Mouse (Mus musculus) CH12.LX (cell line): ENCODE results near the gene Car11. TPM values are rescaled to one million over a fixed set of nuclear protein-coding genes. Genes with fewer than 3 reads are reported as not detected.

ENCODE experiments used
- DNase-seq: peaks from one replicate; pipeline ENCODE4 v3.0.0-alpha.2; 2013; ENCODE audit errors: extremely low read depth
- H3K27ac ChIP-seq: 2 replicates; pipeline ENCODE4 v1.5.1; 2012; ENCODE audit warnings: low read depth, mild to moderate bottlenecking, control low read depth, moderate library complexity; ENCODE audit not compliant: insufficient read depth
- H3K27me3 ChIP-seq: replicated peaks from 2 replicates; pipeline ENCODE3; 2012; ENCODE audit warnings: inconsistent platforms
- H3K36me3 ChIP-seq, 2 experiments: replicated peaks in 1 of 2; 2 replicates each; pipeline versions ENCODE3 to v1.6.1; 2012; ENCODE audit warnings: inconsistent platforms in 1 of 2, low read length in 1 of 2, mild to moderate bottlenecking in 1 of 2, mixed read lengths in 1 of 2, moderate library complexity in 1 of 2; ENCODE audit not compliant: control insufficient read depth in 1 of 2, insufficient read depth in 1 of 2
- H3K4me1 ChIP-seq, 2 experiments: 2 replicates each; pipeline ENCODE4 v1.6.1; 2012; ENCODE audit warnings: inconsistent platforms in 1 of 2, moderate library complexity in 1 of 2; ENCODE audit not compliant: insufficient read depth in 2 of 2, control insufficient read depth in 1 of 2
- H3K4me2 ChIP-seq: 2 replicates; pipeline ENCODE4 v1.6.1; 2012; ENCODE audit warnings: low read depth, mild to moderate bottlenecking, control low read depth; ENCODE audit not compliant: poor library complexity, insufficient read depth, severe bottlenecking
- H3K4me3 ChIP-seq, 3 experiments: fragments of 150-350 bp in 1 of 3; sonication (generic) in 1 of 3; replicated peaks in 1 of 3; 2 replicates each; pipeline versions ENCODE3 to v1.5.1; 2011 to 2012; ENCODE audit warnings: low read depth in 2 of 3, low read length in 2 of 3, mild to moderate bottlenecking in 2 of 3, moderate library complexity in 2 of 3, control low read depth in 1 of 3, improper control_type of control experiment in 1 of 3, inconsistent platforms in 1 of 3, mixed read lengths in 1 of 3; ENCODE audit not compliant: poor library complexity in 1 of 3
- H3K79me2 ChIP-seq: replicated peaks from 2 replicates; pipeline ENCODE4 v1.6.1; 2012; ENCODE audit warnings: mild to moderate bottlenecking, moderate library complexity; ENCODE audit not compliant: control insufficient read depth, poor library complexity, insufficient read depth, severe bottlenecking; ENCODE audit errors: extremely low read depth
- H3K9ac ChIP-seq: 2 replicates; pipeline ENCODE4 v1.6.1; 2012; ENCODE audit warnings: low read depth, mild to moderate bottlenecking, control low read depth, moderate library complexity; ENCODE audit not compliant: insufficient read depth
- H3K9me3 ChIP-seq: replicated peaks from 2 replicates; pipeline ENCODE3; 2012; ENCODE audit warnings: low read length, inconsistent platforms, mixed read lengths
- BHLHE40 ChIP-seq: IDR thresholded peaks from 2 replicates; pipeline ENCODE4 v1.6.1; 2011; ENCODE audit warnings: mild to moderate bottlenecking, low read depth, low read length, improper control_type of control experiment
- CHD1 ChIP-seq: IDR thresholded peaks from 2 replicates; pipeline ENCODE4 v1.6.1; 2012; ENCODE audit warnings: low read depth, low read length, improper control_type of control experiment, inconsistent platforms
- CHD2 ChIP-seq: IDR thresholded peaks from 2 replicates; pipeline ENCODE4 v1.6.1; 2011; ENCODE audit warnings: low read length, improper control_type of control experiment
- CTCF ChIP-seq, 2 experiments: IDR thresholded peaks in 1 of 2; conservative IDR thresholded peaks in 1 of 2; 2 replicates each; pipeline ENCODE4 v1.5.1; 2011 to 2012; ENCODE audit warnings: low read depth in 2 of 2, low read length in 2 of 2, improper control_type of control experiment in 1 of 2, inconsistent platforms in 1 of 2, mild to moderate bottlenecking in 1 of 2, moderate library complexity in 1 of 2
- ELF1 ChIP-seq: IDR thresholded peaks from 2 replicates; pipeline ENCODE4 v1.6.1; 2014; ENCODE audit warnings: low read depth, mild to moderate bottlenecking, inconsistent platforms, low read length, improper control_type of control experiment
- ETS1 ChIP-seq: conservative IDR thresholded peaks from 2 replicates; pipeline ENCODE4 v1.6.1; 2012; ENCODE audit warnings: low read depth, mild to moderate bottlenecking, inconsistent platforms, low read length, improper control_type of control experiment, moderate library complexity
- HCFC1 ChIP-seq: IDR thresholded peaks from 2 replicates; pipeline ENCODE4 v1.6.1; 2012; ENCODE audit warnings: low read depth, mild to moderate bottlenecking, inconsistent platforms, low read length, improper control_type of control experiment
- MXI1 ChIP-seq: IDR thresholded peaks from 2 replicates; pipeline ENCODE4 v1.6.1; 2011; ENCODE audit warnings: mild to moderate bottlenecking, low read depth, low read length, improper control_type of control experiment
- MYC ChIP-seq: IDR thresholded peaks from 2 replicates; pipeline ENCODE4 v1.6.1; 2011; ENCODE audit warnings: low read depth, mild to moderate bottlenecking, improper control_type of control experiment, low read length
- NRF1 ChIP-seq: IDR thresholded peaks from 2 replicates; pipeline ENCODE4 v1.6.1; 2014; ENCODE audit warnings: low read depth, mild to moderate bottlenecking, inconsistent platforms, low read length, improper control_type of control experiment, moderate library complexity
- POLR2A ChIP-seq: IDR thresholded peaks from 2 replicates; pipeline ENCODE4 v1.6.1; 2011; ENCODE audit warnings: low read depth, mild to moderate bottlenecking, improper control_type of control experiment, low read length
- RAD21 ChIP-seq: IDR thresholded peaks from 2 replicates; pipeline ENCODE4 v1.6.1; 2011; ENCODE audit warnings: low read depth, mild to moderate bottlenecking, low read length, improper control_type of control experiment, moderate library complexity
- SMC3 ChIP-seq: IDR thresholded peaks from 2 replicates; pipeline ENCODE4 v1.6.1; 2011; ENCODE audit warnings: low read depth, low read length, improper control_type of control experiment
- UBTF ChIP-seq: IDR thresholded peaks from 2 replicates; pipeline ENCODE4 v1.6.1; 2012; ENCODE audit warnings: low read depth, mild to moderate bottlenecking, inconsistent platforms, low read length, improper control_type of control experiment, moderate library complexity
- ZNF384 ChIP-seq: IDR thresholded peaks from 2 replicates; pipeline ENCODE4 v1.6.1; 2012; ENCODE audit warnings: low read depth, low read length, improper control_type of control experiment, inconsistent platforms
- dilution Hi-C: fragments of 300-500 bp; cut with MboI; formaldehyde crosslinking; loops from 2 replicates; pipeline ENCODE4 v1.14.3; 2020; ENCODE audit warnings: low sequenced_read_pairs; ENCODE audit not compliant: extremely low pct_unique_long_range_greater_than_20kb, extremely low pct_ligation_motif_present
- in situ Hi-C: fragments of 300-500 bp; cut with MboI; formaldehyde crosslinking; loops from 3 replicates; pipeline ENCODE4 v1.14.3; 2019; ENCODE audit warnings: low sequenced_read_pairs, low pct_ligation_motif_present, low pct_unique_long_range_greater_than_20kb, mixed read lengths
- polyA plus RNA-seq: library from polyadenylated mRNA; unstranded; fragments of >175 nt; gene quantifications from 2 replicates; pipeline ENCODE4 v1.2.1, GENCODE M21; 2012; ENCODE audit warnings: low read depth; ENCODE audit not compliant: insufficient read length
- total RNA-seq, 2 experiments: library from RNA; depleted of rRNA; stranded (reverse); fragments of 300-350 nt in 1 of 2; fragments of >200 nt in 1 of 2; gene quantifications; 2 replicates each; pipeline ENCODE4 v1.2.3; 2012 to 2014

The Car11 gene
- total and polyA plus RNA-seq, 3 experiments: not detected

- peak; percentile 67; the same call in 1 of the 2 replicates for TF ChIP-seq MXI1
- TF ChIP-seq HCFC1: no peak; the same call in 1 of the 2 replicates
- TF ChIP-seq CHD2: no peak
- no peak for TF ChIP-seq CHD1
- TF ChIP-seq NRF1: no peak
- no peak for TF ChIP-seq POLR2A
- peak; percentile 94 for TF ChIP-seq BHLHE40
- no peak for TF ChIP-seq MYC
- TF ChIP-seq ETS1: peak; percentile 84
Measured at GRCm38 (mm10) chr7:45742338-45742737, 42.7 kb downstream of the Car11 start (continued).

GRCm38 (mm10) chr7:45744387-45744786, 44.7 kb downstream of the Car11 start:
- H3K4me2 ChIP-seq: no peak overlapping the region
- H3K4me1 ChIP-seq: peaks cover 12% of the 10 kb centered on the region in 2 experiments
- H3K27ac ChIP-seq: no peak overlapping the region
- H3K27me3 ChIP-seq: peaks cover 19% of the 10 kb centered on the region
- no peaks in the 10 kb centered on the region for H3K79me2 ChIP-seq
- TF ChIP-seq CHD2: peak; percentile 96
- no peak for TF ChIP-seq MYC
- no peak for TF ChIP-seq UBTF
- dilution Hi-C loops: no loop called here
- H3K9ac ChIP-seq: no peak overlapping the region
- H3K9me3 ChIP-seq: peaks cover 6% of the 10 kb centered on the region
- no peaks in the 10 kb centered on the region for H3K36me3 ChIP-seq
- DNase-seq: peak; percentile 77
- H3K4me3 ChIP-seq: no peak overlapping the region
- in situ Hi-C loops: loop anchor here (5.0 kb wide), 1 partner anchor 58 kb away; no protein-coding TSS in a partner anchor

- H3K9ac ChIP-seq: no peak overlapping the region
- TF ChIP-seq ELF1 (no peak), RAD21 (peak; percentile 37), CTCF (conservative IDR thresholded peaks at IDR 0.05 in 1 of 2, IDR thresholded peaks at IDR 0.05 in 1 of 2; ENCODE audit: low read depth in 2 of 2, low read length in 2 of 2) (peak; percentile 51 to 59; a peak in 3 of 4 replicates), SMC3 (peak; percentile 44), ZNF384 (no peak)
- H3K27me3 ChIP-seq: peaks cover 24% of the 10 kb centered on the region
- H3K79me2 ChIP-seq: no peaks in the 10 kb centered on the region
- no peak overlapping the region for H3K27ac ChIP-seq
- no peak overlapping the region for H3K4me3 ChIP-seq
- H3K36me3 ChIP-seq: no peaks in the 10 kb centered on the region
- dilution Hi-C loops (no loop called here), in situ Hi-C loops (no loop called here)
- peaks cover 12% of the 10 kb centered on the region in 2 experiments for H3K4me1 ChIP-seq
- H3K9me3 ChIP-seq: peaks cover 8% of the 10 kb centered on the region
- no peak for DNase-seq
- no peak overlapping the region for H3K4me2 ChIP-seq
Measured at GRCm38 (mm10) chr7:45746518-45746917, 46.9 kb downstream of the Car11 start.
